Mouse (Mus musculus) CH12.LX (cell line): ENCODE measurements around the gene Sec22a.

Source experiments
- CHD1 ChIP-seq: IDR thresholded peaks from 2 replicates; pipeline ENCODE4 v1.6.1; 2012; ENCODE audit warnings: low read depth, low read length, improper control_type of control experiment, inconsistent platforms
- CTCF ChIP-seq, 2 experiments: IDR thresholded peaks in 1 of 2; conservative IDR thresholded peaks in 1 of 2; 2 replicates each; pipeline ENCODE4 v1.5.1; 2011 to 2012; ENCODE audit warnings: low read depth in 2 of 2, low read length in 2 of 2, improper control_type of control experiment in 1 of 2, inconsistent platforms in 1 of 2, mild to moderate bottlenecking in 1 of 2, moderate library complexity in 1 of 2
- EP300 ChIP-seq: IDR thresholded peaks from 2 replicates; pipeline ENCODE4 v1.6.1; 2011; ENCODE audit warnings: low read length, improper control_type of control experiment
- ETS1 ChIP-seq: conservative IDR thresholded peaks from 2 replicates; pipeline ENCODE4 v1.6.1; 2012; ENCODE audit warnings: low read depth, mild to moderate bottlenecking, inconsistent platforms, low read length, improper control_type of control experiment, moderate library complexity
- POLR2A ChIP-seq: IDR thresholded peaks from 2 replicates; pipeline ENCODE4 v1.6.1; 2011; ENCODE audit warnings: low read depth, mild to moderate bottlenecking, improper control_type of control experiment, low read length
- POLR2AphosphoS2 ChIP-seq: IDR thresholded peaks from 2 replicates; pipeline ENCODE4 v1.6.1; 2011; ENCODE audit warnings: low read depth, low read length, improper control_type of control experiment
- ZMIZ1 ChIP-seq: IDR thresholded peaks from 2 replicates; pipeline ENCODE4 v1.6.1; 2012; ENCODE audit warnings: low read depth, mild to moderate bottlenecking, inconsistent platforms, low read length, improper control_type of control experiment
- ZNF384 ChIP-seq: IDR thresholded peaks from 2 replicates; pipeline ENCODE4 v1.6.1; 2012; ENCODE audit warnings: low read depth, low read length, improper control_type of control experiment, inconsistent platforms

GRCm38 (mm10) chr16:35360593-35360992 lies 3.1 kb downstream of the Sec22a start:
- TF ChIP-seq EP300 (no peak), ETS1 (no peak), CTCF (conservative IDR thresholded peaks at IDR 0.05 in 1 of 2, IDR thresholded peaks at IDR 0.05 in 1 of 2; ENCODE audit: low read depth in 2 of 2, low read length in 2 of 2) (peak; percentile 88 to 97), POLR2A (no peak), CHD1 (no peak), ZNF384 (no peak), ZMIZ1 (no peak), POLR2AphosphoS2 (no peak)
